Mouse (Mus musculus): ENCODE measurements around the gene Wdr74. TPM values are rescaled to one million over a fixed set of nuclear protein-coding genes. Genes with fewer than 3 reads are reported as not detected.

Gene Wdr74
- polyA plus RNA-seq, 1 experiment, result 48.9 TPM

DNA sequence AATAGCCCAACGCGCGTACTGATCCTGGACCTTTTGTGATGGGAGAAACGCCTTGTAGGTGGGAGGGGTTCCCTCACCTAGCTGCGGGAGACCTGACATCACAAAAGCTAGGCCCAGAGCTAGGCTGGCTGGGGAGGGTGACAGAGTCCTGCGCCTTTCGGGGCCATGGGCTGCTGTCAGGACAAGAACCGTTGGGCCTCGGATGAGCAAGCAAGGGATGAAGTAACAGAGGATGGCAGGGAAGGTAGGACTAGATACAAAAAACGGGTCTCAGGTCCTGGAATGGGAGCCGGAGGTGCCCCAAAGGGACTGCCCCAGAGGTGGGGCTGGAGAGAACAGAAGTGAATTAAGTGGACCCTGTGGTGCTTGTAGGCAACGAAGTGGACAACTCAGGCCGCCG lies 5.0 kb downstream of the Wdr74 start, which contains the start of gene 1700092M07Rik:
1700092M07Rik (plus strand) TSS at position 116 of the 400 bp plus-strand sequence.
- no peak for DNase-seq (ENCODE audit: extremely low spot score in 1 of 2, low spot score in 1 of 2)

DNA sequence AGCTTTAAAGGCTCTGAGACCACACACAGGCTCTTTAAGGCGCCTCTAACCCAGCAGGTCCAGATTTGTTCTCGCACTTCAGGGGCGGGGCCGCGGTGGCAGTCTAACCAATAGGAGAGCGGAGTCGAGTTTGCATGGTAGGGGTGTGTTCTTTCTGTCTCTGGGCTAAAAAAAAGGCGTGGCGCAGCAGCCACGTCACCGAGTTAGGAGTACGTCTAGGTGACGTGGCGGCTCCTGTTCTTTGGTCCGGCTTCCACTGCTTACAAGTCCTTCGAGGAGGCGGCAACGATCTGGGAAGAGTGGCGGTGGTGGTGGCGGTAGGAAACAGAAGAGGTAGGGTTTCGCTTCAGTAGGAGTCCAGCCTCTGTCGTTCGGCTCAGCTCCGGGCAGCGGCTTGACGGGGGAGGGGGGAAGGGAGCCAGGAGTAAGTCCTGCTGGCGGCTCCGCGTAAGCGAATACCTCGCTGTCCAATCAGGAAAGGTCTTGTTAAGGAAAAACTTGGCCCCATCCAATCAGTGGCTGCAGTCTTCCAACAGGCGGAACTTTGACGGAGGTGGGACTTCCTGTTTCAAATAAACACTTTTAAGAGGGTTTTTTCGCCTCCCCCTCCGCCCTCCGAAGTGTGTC lies 5.7 kb downstream of the Wdr74 start, which contains the start of gene Stx5a:
Stx5a (plus strand) TSS at position 171 of the 627 bp plus-strand sequence.
- DNase-seq (ENCODE audit: extremely low spot score in 1 of 2, low spot score in 1 of 2), result peak; percentile 94 to 97

DNA sequence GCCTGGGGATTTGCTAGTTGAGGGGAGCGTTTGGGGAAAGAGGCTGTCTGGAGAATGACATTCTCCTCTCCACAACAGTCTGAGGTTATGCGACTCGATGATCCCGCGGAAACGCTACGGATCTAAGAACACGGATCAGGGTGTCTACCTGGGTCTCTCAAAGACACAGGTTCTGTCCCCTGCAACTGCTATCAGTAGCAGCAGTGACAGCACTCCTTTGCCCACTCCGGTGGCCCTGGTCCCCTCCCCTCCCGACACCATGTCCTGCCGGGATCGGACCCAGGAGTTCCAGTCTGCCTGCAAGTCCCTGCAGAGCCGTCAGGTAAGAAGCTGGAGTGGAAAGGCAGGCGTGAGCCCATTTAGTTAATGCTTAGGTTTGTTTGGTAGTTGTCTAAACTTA lies 6.5 kb downstream of the Wdr74 start:
- no peak for DNase-seq (ENCODE audit: extremely low spot score in 1 of 2, low spot score in 1 of 2)

DNA sequence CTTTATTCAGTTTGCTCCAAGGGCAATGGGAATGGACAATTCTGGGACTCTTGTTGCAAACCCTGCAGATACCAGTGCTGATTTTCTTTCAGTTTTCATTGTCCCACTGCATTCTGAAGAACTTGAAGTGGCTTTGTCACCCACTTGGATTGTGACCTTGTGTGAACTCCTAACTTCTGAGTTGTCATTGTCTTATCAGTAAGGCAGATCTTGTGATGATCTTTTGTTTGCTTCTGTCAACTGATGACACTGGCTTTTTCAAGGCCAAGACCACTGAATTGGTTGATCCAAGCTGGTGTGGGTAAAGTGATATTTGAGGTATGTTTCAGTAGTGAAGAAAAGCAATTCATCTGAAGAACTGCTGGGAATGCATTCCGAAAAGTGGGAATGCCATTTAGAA lies 9.8 kb downstream of the Wdr74 start:
- DNase-seq (ENCODE audit: extremely low spot score in 1 of 2, low spot score in 1 of 2), result no peak

DNA sequence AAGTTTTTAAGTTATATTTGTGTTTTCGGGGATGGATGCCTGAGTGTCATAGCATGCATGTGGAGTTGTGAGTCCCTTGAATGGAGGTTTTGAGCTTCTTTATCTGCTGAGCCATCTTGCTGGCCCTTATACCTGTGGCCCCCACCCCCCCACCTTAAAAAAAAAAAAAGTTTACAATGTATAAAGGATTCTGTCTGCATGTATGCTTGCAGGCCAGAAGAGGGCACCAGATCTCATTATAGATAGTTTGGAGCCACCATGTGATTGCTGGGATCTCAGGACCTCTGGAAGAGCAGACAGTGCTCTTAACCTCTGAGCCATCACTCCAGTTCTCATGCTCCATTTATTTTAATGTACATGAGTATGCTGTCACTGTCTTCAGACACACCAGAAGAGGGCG lies 11.7 kb downstream of the Wdr74 start:
- no peak for DNase-seq (ENCODE audit: extremely low spot score in 1 of 2, low spot score in 1 of 2)

DNA sequence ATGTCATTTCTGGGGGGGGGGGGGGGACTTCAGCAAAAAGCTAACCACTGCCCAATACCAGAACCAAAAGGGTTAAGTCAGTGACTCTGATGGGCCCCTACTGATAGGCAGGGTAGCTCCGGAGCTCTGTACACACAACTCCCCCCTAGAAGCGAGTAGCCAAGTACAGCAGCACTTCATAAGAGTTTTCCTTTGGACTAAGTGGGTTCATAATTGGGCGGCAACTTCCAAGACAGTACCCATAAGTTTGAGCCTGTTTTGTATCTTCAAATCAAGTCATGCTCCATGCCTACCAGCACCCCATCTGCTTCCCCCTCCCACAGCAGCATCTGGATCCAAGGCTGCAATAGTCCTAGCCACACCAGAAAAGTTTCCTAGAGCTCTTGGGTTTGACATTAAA lies 20.0 kb downstream of the Wdr74 start:
- no peak for DNase-seq (ENCODE audit: extremely low spot score in 1 of 2, low spot score in 1 of 2)

DNA sequence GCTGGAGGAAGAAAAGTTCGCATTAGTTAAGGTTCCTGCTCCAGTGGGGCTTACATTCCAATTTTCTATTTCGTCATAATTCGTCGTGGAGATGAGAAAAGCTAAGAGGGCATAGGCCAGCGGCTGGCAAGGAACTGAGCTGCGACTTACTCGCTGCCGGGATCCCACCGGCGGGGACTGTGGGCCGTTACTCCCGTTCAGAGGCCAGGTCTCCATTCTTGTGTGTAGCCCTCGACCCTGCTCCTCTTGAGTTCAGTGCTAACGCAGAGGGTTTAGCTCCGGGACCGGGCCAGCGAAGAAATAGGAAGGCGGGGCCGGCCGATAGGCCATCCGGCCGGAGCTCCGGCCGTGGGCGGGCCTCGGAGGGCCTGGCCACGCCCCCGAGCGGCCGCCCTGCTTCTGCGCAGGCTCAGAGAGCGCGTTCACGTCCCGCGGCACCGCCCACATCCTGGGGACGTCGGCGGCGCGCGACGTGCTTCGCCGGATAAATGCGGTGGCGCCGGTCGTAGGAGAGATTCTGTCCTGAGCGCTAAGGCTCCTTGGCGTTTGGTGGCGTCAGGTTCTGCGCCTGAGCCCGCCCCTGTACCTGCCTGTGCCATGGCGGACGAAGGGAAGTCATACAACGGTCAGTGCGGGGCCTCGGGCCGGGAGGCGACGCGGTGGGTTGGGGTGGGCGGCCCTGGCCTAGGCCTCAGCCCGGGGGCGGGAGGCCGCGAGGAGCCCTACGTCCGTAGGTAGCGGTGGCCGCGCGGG lies 21.2 kb downstream of the Wdr74 start, which contains the start of gene Nxf1:
Nxf1 (plus strand) TSS at position 439 of the 753 bp plus-strand sequence.
- DNase-seq (ENCODE audit: extremely low spot score in 1 of 2, low spot score in 1 of 2), result peak; percentile 68 to 95

DNA sequence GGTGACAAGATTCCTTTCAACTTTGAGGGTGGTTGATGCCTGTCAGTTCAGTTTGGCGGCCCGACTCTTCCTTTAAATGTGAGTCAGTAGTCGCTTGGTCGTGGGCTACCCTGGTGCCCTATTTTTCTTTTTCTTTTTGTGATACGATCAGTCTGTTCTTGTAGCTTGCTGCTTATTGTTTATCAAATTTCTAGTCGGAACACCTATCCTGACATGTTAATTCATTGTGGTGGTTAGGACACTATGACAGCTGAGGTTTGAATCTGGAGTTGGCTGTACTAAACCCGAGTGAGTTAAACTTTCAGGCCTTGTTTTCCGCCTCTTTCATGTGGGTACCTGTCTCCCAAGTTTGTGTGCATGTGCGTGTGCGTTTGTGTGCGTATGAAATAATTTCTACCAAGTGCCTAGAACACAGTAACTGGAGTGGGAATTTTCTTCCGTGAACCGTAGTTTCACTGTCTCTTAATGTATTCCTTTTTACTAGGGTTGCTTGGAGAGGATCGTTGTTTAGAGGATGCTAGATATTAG lies 21.9 kb downstream of the Wdr74 start:
- no peak for DNase-seq (ENCODE audit: extremely low spot score in 1 of 2, low spot score in 1 of 2)

DNA sequence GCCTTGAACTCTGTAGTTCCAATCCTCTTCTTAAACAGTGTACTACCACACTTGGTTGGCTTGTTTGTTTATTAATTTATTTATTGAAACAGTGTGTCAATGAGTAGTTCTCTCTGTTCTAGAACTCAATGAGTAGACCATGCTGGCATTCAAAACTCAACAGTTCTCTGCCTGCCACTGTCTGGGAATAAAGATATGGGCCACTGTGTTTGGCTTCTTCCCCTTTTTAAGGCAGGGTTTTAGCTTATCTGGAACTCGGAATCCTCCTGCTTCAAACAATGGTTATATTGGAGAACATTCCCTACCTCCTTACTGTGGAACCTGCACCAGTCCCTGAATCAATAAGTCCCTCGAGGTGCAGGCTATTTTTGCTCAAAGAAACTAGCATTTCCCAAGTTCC lies 23.3 kb downstream of the Wdr74 start:
- no peak for DNase-seq (ENCODE audit: extremely low spot score in 1 of 2, low spot score in 1 of 2)

DNA sequence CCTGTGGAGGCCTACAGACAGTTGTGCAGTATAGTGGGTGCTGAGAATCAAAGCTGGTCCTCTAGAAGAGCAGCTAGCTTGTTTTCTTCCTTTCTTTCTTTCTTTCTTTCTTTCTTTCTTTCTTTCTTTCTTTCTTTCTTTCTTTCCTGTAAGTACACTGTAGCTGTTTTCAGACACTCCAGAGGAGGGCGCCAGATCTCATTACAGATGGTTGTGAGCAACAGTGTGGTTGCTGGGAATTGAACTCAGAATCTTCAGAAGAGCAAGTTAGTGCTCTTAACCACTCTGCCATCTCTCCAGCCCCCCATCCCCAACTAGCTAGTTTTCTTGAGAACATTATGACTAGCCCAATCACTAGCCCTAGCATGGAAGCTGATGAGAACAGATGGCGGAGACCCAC lies 25.1 kb downstream of the Wdr74 start:
- no peak for DNase-seq (ENCODE audit: extremely low spot score in 1 of 2, low spot score in 1 of 2)

DNA sequence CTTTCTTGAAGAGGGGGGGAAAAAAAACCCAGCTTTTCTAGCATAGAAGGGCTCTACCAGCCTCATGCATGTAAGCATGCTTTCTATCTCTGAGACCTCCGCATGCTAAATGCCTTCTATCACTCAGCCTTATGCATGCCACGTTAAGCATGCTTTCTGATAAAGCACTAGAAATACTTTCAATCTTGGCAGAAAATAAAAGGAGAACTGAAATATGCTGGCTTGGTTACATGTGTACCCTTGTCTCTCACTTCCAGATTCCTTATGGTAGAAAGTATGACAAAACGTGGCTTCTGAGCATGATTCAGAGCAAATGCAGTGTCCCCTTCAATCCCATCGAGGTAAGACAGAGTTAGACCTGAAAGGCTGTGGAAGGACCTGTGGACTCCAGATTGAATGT lies 27.6 kb downstream of the Wdr74 start:
- no peak for DNase-seq (ENCODE audit: extremely low spot score in 1 of 2, low spot score in 1 of 2)

DNA sequence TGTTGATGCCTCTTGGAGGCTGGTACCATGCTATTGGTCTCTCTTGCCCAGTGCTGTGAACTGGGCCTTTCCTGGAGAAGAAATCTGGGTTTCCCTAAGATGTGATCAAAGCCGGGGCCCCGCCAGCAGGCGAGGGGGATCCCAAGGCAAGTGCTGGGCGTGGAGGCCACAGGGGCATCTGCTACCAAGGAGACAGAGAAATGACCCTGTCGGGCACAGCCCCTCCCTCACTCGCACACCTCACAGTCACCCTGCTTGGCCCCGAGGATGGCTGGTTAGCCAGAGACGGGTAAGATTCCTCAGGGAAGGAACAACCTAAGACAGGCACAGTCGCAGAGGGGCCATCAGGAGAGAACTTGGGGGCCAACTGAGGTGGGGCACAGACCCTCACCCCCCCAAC lies 29.9 kb downstream of the Wdr74 start:
- no peak for DNase-seq (ENCODE audit: extremely low spot score in 1 of 2, low spot score in 1 of 2)

DNA sequence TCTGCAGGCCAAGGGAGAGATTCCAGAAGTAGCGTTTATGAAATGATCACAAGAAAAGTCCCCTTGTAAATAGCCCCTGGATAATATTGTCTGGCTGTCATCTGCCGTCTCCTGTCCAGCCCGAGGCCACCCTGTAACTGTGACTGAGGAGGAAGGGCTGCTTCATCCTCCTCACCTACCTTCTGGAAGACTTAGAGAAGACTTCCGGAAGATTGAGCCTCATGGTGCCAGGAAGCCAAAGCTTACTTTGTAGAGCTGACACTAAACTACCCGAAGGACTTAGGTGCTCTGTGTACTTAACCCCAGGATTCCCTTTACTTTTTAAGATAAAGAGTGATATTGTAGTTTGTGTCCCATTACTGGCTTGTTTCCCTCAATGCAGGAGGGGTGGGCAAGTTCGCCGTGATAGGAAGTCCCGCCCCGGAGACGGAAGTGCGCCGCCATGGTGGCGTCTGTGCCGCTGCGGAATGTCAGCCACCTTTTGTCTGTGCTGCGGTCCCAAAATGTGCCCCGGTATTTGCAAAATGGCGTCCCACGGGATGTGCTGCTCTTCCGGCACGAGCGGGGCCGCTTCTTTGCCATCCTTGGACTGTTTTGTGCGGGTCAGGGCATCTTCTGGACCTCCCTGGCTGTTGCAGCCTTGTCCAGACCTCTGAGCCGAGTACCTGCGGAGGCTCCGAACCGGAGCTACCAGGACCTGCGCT lies 35.1 kb downstream of the Wdr74 start, which contains the start of gene Tmem223:
Tmem223 (plus strand) TSS at position 430 of the 704 bp plus-strand sequence.
- DNase-seq (ENCODE audit: extremely low spot score in 1 of 2, low spot score in 1 of 2), result peak; percentile 44 to 86

DNA sequence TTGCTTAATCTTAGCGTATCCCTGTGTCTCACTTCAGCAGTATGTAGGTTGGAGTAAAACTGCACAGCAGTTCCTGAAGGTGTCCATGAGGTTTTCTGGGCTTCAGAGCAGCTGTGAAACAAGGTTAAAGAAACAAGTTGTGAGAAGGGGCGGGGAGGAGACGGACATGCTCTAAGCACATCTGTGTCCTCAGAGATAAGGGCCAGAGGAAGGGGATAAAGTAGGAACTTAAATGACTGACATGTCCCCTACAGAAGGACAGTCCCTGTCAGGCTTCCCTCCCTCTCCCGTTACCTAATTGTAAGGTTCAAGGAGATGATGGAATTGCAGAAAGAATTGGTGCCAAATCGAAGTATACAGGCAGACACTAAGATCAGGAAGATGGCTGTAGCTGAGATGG lies 37.4 kb downstream of the Wdr74 start:
- no peak for DNase-seq (ENCODE audit: extremely low spot score in 1 of 2, low spot score in 1 of 2)

DNA sequence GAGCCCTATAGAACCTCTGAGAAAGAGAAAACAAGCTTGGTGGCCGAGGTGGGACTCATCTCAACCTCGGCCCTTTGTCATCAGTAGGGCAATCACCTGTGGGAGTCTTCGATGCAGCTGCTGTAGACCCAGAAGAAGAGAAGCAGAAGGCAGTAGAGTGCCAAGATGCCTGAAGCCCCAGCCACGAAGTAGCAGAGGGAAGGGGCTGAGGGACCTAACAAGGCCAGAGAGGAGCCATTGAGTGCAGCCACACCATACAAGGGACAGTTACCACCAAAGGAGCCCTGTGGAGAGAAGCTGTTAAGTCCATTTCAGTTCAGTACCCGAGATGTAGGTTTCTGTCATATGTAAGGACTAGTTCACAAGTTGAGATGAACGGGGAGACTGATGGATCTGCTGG lies 37.8 kb downstream of the Wdr74 start:
- DNase-seq (ENCODE audit: extremely low spot score in 1 of 2, low spot score in 1 of 2), result no peak

DNA sequence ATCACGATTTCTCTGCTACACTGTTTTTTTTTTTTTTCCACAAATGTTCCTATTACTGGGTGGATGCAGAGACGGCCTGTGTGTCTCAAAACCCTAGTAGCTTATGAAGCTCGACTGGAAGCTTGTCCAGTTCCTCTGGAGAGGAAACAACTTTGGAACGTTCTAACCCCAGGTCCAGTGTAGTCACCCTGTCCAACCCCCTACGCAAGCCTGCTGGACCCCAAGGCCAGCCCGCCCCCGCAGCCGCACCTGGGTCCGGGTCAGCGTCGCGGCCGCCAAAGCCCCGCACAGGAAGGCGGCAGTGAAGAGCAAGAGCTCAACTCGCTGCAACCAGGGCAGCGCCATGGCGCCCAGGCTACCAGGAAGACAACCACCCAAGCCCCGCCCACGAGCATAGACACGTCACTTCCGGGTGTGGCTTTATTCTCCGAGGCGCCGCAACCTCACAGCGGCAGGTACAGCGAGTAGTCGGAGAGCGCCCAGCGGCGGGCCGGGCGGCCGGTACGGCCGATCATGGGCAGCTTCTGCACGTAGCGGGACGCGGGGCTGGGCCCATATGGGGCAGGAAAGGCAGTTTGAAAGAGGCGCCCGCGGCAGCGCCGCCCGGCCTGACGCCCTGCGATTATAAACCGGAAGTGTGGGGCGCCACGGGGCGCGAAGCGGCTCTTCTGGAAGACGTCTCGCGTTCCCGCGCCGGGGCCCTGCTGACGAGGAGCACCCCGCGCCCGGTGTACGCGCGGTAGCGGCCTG lies 38.6 kb downstream of the Wdr74 start, which contains the start of gene Tmem179b:
Tmem179b (minus strand) TSS at position 382 of the 750 bp plus-strand sequence.
- peak; percentile 93 to 97 for DNase-seq (ENCODE audit: extremely low spot score in 1 of 2, low spot score in 1 of 2)

DNA sequence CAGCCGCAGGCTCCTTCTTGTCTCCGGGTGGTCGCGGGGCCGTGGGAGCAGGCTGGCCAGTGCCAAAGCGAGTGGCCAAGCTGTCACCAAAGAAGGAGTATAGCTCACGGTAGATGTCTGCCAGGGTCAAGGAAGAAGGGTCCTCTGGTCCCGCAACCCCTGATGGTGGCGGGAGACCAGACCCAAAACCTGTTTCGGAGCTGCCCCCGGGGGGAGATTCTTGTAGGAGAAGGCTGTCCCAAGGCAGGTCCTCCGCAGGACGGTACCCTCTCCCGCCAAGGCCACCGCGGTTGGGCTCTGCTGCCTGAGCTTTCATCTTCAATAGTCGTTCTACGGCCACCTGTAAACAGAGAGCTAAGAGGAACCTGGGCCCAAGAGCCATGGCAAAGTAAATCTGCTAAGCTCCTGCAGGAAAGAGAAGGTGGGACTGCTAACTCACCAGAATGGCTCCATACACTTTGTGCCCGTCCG lies 39.4 kb downstream of the Wdr74 start:
- DNase-seq (ENCODE audit: extremely low spot score in 1 of 2, low spot score in 1 of 2), result no peak

DNA sequence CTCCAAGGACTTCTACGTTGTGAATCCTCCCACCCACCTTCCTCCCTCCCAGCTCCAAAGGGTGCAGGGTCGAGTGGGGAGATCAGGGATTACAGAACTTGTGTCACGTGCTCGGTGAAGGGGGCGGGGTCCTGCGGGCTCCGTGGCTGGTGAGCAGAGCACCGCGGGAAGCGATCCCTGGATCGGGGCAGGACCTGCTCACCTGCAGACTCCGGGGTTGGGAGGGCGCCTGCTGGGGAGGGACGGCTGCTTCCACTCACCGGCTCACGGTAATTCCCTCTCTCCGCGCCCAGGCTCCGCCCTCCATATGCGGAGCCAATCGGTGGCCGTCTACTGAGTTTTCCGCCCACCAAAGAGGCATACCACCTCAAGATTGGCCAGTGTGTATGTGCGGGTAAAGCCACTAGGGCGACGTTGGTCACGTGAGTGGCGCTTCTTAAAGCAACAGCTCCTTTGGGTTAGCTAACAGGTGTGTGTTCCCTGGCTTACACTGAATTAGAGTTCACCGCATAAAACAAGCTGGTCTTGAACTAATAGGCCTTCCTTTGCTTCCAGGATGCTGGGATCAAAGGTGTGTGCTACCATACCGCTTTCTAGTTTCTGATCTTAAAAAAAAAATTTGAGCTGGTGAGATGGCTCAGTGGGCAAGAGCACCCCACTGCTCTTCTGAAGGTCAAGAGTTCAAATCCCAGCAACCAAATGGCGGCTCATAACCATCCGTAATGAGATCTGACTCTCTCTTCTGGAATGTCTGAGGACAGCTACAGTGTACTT lies 50.6 kb downstream of the Wdr74 start, which contains the start of gene Taf6l:
Taf6l (minus strand) TSS at position 410 of the 774 bp plus-strand sequence.
- peak; percentile 95 to 96 for DNase-seq (ENCODE audit: extremely low spot score in 1 of 2, low spot score in 1 of 2)

DNA sequence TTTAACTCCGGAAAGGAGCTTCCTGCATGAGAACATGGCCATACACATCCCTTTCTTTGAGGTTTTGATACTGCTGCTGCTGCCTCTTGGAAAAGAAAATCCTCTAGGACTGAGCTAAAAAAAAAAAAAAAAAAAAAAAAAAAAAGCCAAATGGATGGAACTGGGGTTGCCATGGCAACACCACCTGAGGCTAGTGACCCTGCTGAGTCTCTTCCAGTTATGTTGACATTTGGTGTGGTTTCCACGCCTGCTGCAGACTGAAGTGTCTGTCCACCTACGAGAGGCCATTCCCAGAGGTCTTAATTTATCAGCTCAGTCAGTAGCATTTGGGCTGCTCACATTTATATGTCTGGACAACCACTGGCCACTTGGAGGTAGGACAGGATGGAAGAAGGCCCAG lies 52.9 kb downstream of the Wdr74 start:
- no peak for DNase-seq (ENCODE audit: extremely low spot score in 1 of 2, low spot score in 1 of 2)

Data from frontal cortex, adult 2 months (tissue).